Mouse (Mus musculus): ENCODE measurements around the gene Rundc3b.

Rundc3b gene

DNA sequence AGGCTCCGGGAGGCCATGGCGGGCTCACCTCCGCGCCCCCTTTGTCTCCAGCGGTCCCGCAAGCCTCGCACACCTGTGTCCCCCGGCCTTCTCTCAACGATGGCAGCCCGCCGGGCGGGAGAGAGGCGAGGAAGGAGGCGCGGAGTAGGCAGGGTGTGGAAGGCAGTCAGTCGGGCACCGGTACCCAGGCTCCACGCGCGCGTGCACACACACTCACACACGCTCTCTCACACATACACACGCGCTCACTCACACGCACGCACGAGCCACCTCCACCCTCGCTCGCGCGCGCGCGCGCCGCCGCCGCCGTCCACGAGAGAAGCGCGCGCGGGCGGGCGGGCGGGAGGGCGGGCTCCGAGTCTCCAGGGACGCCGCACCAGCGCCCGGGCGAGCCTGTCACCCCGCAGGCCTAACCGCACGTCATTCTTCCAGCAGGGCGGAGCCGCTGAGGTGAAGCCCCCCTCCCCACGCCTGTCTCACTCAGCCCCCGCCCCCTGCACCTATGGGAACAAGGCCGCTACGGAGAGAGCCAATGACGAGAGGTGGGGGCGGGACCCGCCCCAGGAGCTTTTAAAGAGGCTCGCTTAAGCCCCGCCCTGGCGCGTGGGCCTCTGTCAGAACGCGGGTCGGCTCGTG, at the start of gene Rundc3b:
TSS of gene Rundc3b (minus strand) at position 357 of the 636 bp plus-strand sequence.
- DNase-seq (ENCODE audit: low read depth, low spot score): peak; percentile 81

DNA sequence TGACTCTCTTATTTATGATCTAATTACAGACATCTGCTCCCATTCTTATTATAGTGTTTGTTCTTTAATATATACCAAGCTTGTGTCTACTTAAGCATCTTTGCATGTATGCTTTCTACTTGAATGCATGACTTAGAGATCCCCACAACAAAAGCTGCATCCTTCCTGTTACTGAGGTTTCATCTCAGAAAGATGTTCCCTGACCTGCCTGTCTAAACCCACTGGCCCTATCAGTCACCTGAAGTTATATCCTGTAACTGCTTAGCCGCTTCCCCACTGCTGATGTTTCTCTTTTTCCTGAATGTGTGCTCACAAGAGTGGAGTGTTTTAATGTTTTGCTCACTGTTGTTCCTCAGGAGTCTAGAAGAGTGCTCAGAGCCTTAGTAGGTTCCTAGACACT, 46.9 kb upstream of the Rundc3b start:
- no peak for DNase-seq (ENCODE audit: low read depth, low spot score)

- no peak for DNase-seq (ENCODE audit: low read depth, low spot score)
These were observed 45.2 kb upstream of the Rundc3b start for GRCm38 (mm10) chr5:8667758-8668474.

- no peak for DNase-seq (ENCODE audit: low read depth, low spot score)
These were observed 41.9 kb upstream of the Rundc3b start for GRCm38 (mm10) chr5:8664678-8665077.

- DNase-seq (ENCODE audit: low read depth, low spot score): no peak
These were observed 38.0 kb upstream of the Rundc3b start for GRCm38 (mm10) chr5:8660738-8661151.

- DNase-seq (ENCODE audit: low read depth, low spot score): no peak
These were observed 37.4 kb upstream of the Rundc3b start, which contains the start of gene Abcb1a for GRCm38 (mm10) chr5:8659911-8660737. TSS of gene Abcb1a (plus strand) at chr5:8660077.

DNA sequence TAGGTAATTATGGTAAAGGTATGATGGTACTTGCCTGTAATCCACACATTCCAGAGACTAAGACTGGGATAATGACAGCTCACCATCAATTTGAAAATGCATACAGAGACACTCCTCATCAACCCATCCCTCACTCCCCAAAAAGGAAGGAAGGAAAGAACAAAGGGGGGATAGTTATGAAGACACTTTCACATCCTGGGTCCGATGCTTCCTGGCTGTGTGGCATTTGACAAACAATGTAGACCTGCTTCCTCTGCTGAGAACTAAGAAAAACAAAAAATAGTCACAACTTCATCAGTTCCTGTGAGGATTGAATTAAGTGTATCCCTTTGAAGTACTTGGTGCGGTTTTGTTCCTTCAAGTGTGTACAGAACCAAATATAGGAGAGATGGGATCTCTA, 29.3 kb upstream of the Rundc3b start:
- no peak for DNase-seq (ENCODE audit: low read depth, low spot score)

GRCm38 (mm10) chr5:8648774-8649173, 26.0 kb upstream of the Rundc3b start:
- no peak for DNase-seq (ENCODE audit: low read depth, low spot score)

GRCm38 (mm10) chr5:8648300-8648699, 25.5 kb upstream of the Rundc3b start:
- DNase-seq (ENCODE audit: low read depth, low spot score): no peak

GRCm38 (mm10) chr5:8634489-8634975, 11.8 kb upstream of the Rundc3b start:
- no peak for DNase-seq (ENCODE audit: low read depth, low spot score)

GRCm38 (mm10) chr5:8632901-8633300, 10.1 kb upstream of the Rundc3b start:
- no peak for DNase-seq (ENCODE audit: low read depth, low spot score)

- DNase-seq (ENCODE audit: low read depth, low spot score): peak; percentile 20
These were observed 619 bp downstream of the Rundc3b start for GRCm38 (mm10) chr5:8622071-8622595.

GRCm38 (mm10) chr5:8571118-8571517, 51.6 kb downstream of the Rundc3b start:
- no peak for DNase-seq (ENCODE audit: low read depth, low spot score)

GRCm38 (mm10) chr5:8566867-8567266, 55.9 kb downstream of the Rundc3b start:
- no peak for DNase-seq (ENCODE audit: low read depth, low spot score)

DNA sequence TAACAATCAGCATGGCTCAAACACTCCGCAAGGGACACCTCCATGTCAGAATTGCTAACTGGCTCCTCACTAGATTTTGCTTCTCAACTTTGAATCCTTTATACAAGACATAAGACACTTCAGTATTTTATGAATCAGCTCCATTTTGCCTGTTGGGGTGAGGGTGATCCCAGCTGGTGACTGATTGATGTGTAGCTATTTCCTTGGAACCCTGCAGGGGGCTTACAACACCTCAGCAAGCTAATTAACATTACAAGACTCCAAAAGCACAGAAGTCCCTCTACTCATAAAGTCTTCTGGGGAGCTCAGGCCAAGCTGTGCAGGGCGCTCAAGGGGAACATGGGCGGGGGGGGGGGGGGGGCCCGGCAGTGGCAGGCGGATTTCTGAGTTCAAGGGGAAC, 78.2 kb downstream of the Rundc3b start:
- DNase-seq (ENCODE audit: low read depth, low spot score): no peak

DNA sequence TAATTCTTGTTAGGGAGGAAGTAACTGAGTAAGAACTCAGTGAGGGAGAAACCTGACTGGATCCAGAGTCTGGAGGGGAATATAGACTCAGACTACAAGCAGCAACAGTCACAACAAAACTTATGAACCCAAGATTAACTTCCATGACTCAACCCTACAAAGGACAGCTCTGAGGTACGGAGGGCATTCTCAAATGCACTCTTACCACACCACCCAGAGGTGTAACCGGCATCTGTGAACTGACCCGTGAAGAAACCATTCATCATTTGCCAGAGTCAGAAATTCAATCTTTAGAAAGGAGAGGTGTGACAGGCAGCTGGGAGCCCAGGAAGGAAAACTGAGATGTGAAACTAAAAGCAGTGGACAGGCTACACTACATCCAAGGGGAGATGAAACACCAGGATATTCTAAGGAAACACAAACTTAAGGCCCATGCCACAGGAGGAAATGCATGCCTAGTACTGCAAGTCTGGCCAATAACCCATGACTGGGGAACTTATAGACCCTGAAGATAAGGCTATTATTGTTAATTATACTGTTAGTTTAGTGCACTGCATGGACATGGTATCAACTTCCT, 80.0 kb downstream of the Rundc3b start:
- no peak for DNase-seq (ENCODE audit: low read depth, low spot score)

DNA sequence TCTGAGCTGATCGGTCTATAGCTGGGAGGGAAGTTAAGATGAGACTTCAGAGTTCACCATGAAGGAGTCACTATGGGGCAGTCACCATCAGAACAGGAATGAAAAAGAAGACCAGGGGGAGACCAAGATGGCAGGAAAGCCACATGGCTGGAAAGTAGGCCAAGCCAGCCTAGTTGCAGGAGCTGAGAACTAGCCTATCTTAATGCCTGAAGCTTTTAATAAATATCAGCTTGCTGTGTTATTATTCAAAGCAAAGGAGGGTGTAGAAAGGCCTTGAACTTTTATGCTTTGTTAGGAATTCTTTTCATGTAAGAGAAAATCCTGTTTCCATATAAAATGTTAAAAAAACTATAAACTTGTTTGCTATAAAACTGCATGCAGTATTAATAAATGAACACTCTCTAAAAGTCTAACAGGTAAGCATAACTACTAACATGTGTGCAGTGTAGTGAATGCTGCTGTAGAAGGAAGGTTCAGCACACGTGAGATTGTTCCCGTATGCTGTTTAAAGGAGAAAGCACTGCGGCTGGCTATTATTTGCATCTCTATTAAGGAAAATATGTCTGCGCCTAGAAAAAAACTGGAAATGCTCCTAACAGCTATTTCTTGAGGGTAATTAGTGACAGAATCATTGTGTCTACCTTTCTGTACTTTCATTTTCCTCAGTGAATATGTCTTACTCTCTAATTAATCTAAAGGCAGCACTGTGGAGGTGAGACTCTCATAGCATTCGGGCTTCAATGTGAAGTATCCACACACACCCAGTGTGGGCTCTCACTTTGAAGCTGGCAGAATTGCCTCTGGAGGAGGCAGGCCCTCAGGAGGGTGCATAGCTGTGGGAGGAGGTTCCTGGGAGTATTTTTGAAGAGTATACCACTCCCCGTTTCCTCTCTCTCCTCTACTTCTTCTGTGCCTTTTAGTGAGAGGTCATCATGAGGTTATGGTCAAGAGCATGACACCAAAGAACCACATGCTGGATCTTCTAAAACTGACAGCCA, 81.3 kb downstream of the Rundc3b start:
- no peak for DNase-seq (ENCODE audit: low read depth, low spot score)

- no peak for DNase-seq (ENCODE audit: low read depth, low spot score)
These were observed 103.7 kb downstream of the Rundc3b start for GRCm38 (mm10) chr5:8519006-8519405.

DNA sequence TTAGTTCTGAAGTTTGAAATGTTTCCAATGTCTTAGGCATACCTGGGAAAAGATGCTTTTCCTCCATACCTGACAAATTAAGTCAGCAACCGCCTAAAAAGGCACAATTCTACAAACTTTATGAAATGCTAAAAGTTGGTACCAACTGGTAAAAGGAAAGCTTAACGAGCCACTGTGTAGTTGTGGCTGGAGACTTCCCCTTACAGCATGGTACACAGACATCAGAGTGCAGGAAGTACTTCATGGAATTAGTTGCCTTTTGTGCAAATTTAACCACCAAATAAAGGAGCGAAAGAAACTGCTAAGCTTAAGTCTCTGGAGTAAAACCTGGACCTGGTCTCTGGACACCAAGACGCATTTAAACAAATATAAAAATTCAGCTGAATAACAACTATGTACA, 131.0 kb downstream of the Rundc3b start:
- no peak for DNase-seq (ENCODE audit: low read depth, low spot score)

DNA sequence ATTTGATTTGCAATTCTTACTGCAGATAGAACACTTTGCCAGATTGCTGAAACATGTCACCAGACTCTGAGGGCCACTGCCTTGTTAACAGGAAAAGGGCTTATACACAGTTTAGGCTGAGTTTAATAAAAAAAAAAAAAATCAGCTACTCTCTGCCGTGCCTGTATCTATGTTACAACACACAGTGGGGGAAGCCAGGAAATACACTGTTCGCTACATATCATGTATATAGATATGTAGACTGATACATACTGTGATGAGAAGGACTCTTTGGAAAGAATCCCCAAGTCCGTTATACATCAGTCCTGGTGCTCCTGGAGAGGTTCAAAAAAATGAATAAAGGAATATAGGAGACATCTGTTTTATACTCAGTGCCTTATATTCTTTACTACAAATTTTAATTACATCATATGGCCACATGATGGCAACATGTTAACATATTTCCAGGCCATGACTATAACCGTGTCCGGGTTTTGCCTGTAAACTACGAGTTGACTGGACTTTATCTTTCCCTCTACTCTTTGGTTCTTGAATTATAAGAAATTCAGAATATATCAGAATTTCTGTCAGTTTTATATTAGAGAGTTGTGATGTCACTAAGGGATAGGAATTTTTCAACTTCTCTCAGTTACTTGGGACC, 133.2 kb downstream of the Rundc3b start:
- no peak for DNase-seq (ENCODE audit: low read depth, low spot score)
